Mouse (Mus musculus): ENCODE results near the gene AI597479.

DNA sequence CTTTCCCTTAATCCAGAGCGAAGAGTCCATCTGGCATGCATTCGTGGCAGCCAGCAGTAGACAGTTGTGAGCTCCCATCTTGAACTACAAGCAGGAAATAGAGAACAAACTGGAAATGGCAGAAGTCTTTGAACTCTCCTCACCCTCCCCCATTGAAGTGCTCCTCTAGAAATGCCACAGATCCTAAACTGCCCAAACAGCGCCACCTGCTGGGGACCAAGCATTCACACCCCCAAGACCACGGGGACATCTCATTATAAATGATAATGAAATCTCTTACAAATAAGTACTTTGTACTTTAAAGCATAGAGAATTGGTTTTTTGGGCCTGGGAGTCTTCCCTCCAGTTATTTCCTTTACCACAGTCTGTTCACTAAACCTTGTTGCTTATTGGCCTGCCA, 12.0 kb downstream of the AI597479 start:
- TF ChIP-seq CTCF (IDR thresholded peaks at IDR 0.05; ENCODE audit: borderline replicate concordance, control insufficient read depth, extremely low read depth, insufficient read depth, low read length, poor library complexity) = peak; percentile 60; the same call in 1 of the 2 replicates
- no peak for TF ChIP-seq POLR2A (IDR thresholded peaks at IDR 0.05; ENCODE audit: control insufficient read depth, extremely low read depth, insufficient read depth, low read length, poor library complexity)

Data from thymus, adult 2 months (tissue).